Mouse (Mus musculus) limb, embryonic 13.5 days (tissue): ENCODE data around the gene Gm20422. TPM values are rescaled to one million over a fixed set of nuclear protein-coding genes. Genes with fewer than 3 reads are reported as not detected.

Experiments used
- ATAC-seq: fragments of 200-750 bp; cut with Nextera tagmentation; 2 replicates; pipeline ENCODE4 v1.8.0; 2017; ENCODE audit warnings: low read depth, moderate number of reproducible peaks, moderate TSS enrichment; ENCODE audit not compliant: low FRiP score
- H3K27ac ChIP-seq: fragments of 300-500 bp; sonication (generic); 2 replicates; pipeline ENCODE4 v1.5.1; 2015; ENCODE audit warnings: inconsistent platforms, mild to moderate bottlenecking, moderate library complexity
- H3K27me3 ChIP-seq: fragments of 300-500 bp; sonication (generic); 2 replicates; pipeline ENCODE4 v1.6.1; 2015; ENCODE audit warnings: mild to moderate bottlenecking, inconsistent platforms
- H3K36me3 ChIP-seq: fragments of 300-500 bp; sonication (generic); 2 replicates; pipeline ENCODE4 v1.6.1; 2015; ENCODE audit warnings: inconsistent platforms, mild to moderate bottlenecking, moderate library complexity
- H3K4me1 ChIP-seq: fragments of 300-500 bp; sonication (generic); 2 replicates; pipeline ENCODE4 v1.6.1; 2015; ENCODE audit warnings: inconsistent platforms
- H3K4me2 ChIP-seq: fragments of 300-500 bp; sonication (generic); replicated peaks from 2 replicates; pipeline ENCODE4 v1.6.1; 2015; ENCODE audit warnings: inconsistent platforms, mild to moderate bottlenecking, moderate library complexity
- H3K4me3 ChIP-seq: fragments of 300-500 bp; sonication (generic); 2 replicates; pipeline ENCODE4 v1.5.1; 2015; ENCODE audit warnings: moderate library complexity, mild to moderate bottlenecking, inconsistent platforms
- H3K9ac ChIP-seq: fragments of 300-500 bp; sonication (generic); 2 replicates; pipeline ENCODE4 v1.6.1; 2015; ENCODE audit warnings: mild to moderate bottlenecking, inconsistent platforms
- H3K9me3 ChIP-seq: fragments of 300-500 bp; sonication (generic); 2 replicates; pipeline ENCODE4 v1.6.1; 2016; ENCODE audit warnings: inconsistent platforms
- WGBS: fragments of 180-500 bp; shearing (Covaris S2); methylation state at CpG from one replicate; pipeline ENCODE4 v1.1.7; 2015; 5-methylcytosine and 5-hydroxymethylcytosine counted together
- polyA plus RNA-seq: library from polyadenylated mRNA; unstranded; fragments of >200 nt; fragmentation: Nextera tagmentation; extraction: Ambion mirVana; gene quantifications from 2 replicates; pipeline ENCODE4 v1.2.1, GENCODE M21; 2015

Gm20422 gene
- 0.19 TPM in 1 of 2 replicates, not detected in the other for polyA plus RNA-seq

- H3K9me3 ChIP-seq = no peaks in the 10 kb centered on the region
- peaks cover 32% of the 10 kb centered on the region for H3K4me1 ChIP-seq
- peak within 1 kb of the TSS; percentile 75 for H3K4me2 ChIP-seq
- peak; percentile 99 for ATAC-seq
- WGBS = 0% methylated on average over 41 of the region's 41 CpGs
- no peaks in the 10 kb centered on the region for H3K27me3 ChIP-seq
- H3K9ac ChIP-seq = peak within 1 kb of the TSS; percentile 92
- peak within 1 kb of the TSS; percentile 99 for H3K27ac ChIP-seq
- H3K36me3 ChIP-seq = peaks cover 4% of the 10 kb centered on the region; the same call in 1 of the 2 replicates
- peak within 1 kb of the TSS; percentile 75 for H3K4me3 ChIP-seq
Measured at GRCm38 (mm10) chr8:69774503-69775148, at the start of gene Gm20422. Gene Gm20422 (minus strand): TSS chr8:69774886.

- peak within 1 kb of the TSS; percentile 71 for H3K4me3 ChIP-seq
- H3K4me2 ChIP-seq = peak within 1 kb of the TSS; percentile 87
- peak within 1 kb of the TSS; percentile 81 for H3K9ac ChIP-seq
- H3K36me3 ChIP-seq = peaks cover 37% of the 10 kb centered on the region
- no peaks in the 10 kb centered on the region for H3K9me3 ChIP-seq
- ATAC-seq = peak; percentile 85
- under 1% methylated on average over 32 of the region's 35 CpGs for WGBS
- H3K27me3 ChIP-seq = no peaks in the 10 kb centered on the region
- H3K27ac ChIP-seq = peak within 1 kb of the TSS; percentile 69
- H3K4me1 ChIP-seq = peaks cover 38% of the 10 kb centered on the region
Measured at GRCm38 (mm10) chr8:69822386-69823191, 47.9 kb upstream of the Gm20422 start, which contains the start of gene Lpar2. Gene Lpar2 (plus strand): TSS chr8:69822429.

- H3K4me2 ChIP-seq = peak overlapping the region; percentile 87
- H3K9me3 ChIP-seq = no peaks in the 10 kb centered on the region
- peaks cover 37% of the 10 kb centered on the region for H3K36me3 ChIP-seq
- peak overlapping the region; percentile 81 for H3K9ac ChIP-seq
- no peaks in the 10 kb centered on the region for H3K27me3 ChIP-seq
- peaks cover 38% of the 10 kb centered on the region for H3K4me1 ChIP-seq
- ATAC-seq = peak; percentile 25
- 0% methylated on average over 9 of the region's 22 CpGs for WGBS
- peak overlapping the region; percentile 71 for H3K4me3 ChIP-seq
- H3K27ac ChIP-seq = peak overlapping the region; percentile 28; the same call in 1 of the 2 replicates
Measured at GRCm38 (mm10) chr8:69821971-69822385, 47.3 kb upstream of the Gm20422 start.

GRCm38 (mm10) chr8:69820466-69820865 lies 45.8 kb upstream of the Gm20422 start:
- no peak overlapping the region for H3K4me2 ChIP-seq
- ATAC-seq = no peak
- H3K9me3 ChIP-seq = no peaks in the 10 kb centered on the region
- peaks cover 38% of the 10 kb centered on the region for H3K36me3 ChIP-seq
- peaks cover 35% of the 10 kb centered on the region for H3K4me1 ChIP-seq
- H3K9ac ChIP-seq = no peak overlapping the region
- no peak overlapping the region for H3K27ac ChIP-seq
- no peak overlapping the region for H3K4me3 ChIP-seq
- WGBS = 84% methylated on average over 9 of the region's 9 CpGs
- H3K27me3 ChIP-seq = no peaks in the 10 kb centered on the region

GRCm38 (mm10) chr8:69815396-69815795 lies 40.7 kb upstream of the Gm20422 start:
- Histone ChIP-seq H3K4me3 (no peak overlapping the region), H3K36me3 (peaks cover 66% of the 10 kb centered on the region), H3K4me1 (no peaks in the 10 kb centered on the region), H3K27me3 (no peaks in the 10 kb centered on the region), H3K27ac (no peak overlapping the region), H3K9ac (no peak overlapping the region), H3K9me3 (no peaks in the 10 kb centered on the region), H3K4me2 (no peak overlapping the region)
- ATAC-seq = no peak
- 92% methylated on average over 4 of the region's 4 CpGs for WGBS

GRCm38 (mm10) chr8:69814881-69815280 lies 40.2 kb upstream of the Gm20422 start:
- Histone ChIP-seq H3K9ac (no peak overlapping the region), H3K36me3 (peaks cover 66% of the 10 kb centered on the region), H3K4me1 (no peaks in the 10 kb centered on the region), H3K4me3 (no peak overlapping the region), H3K27ac (no peak overlapping the region), H3K9me3 (no peaks in the 10 kb centered on the region), H3K4me2 (no peak overlapping the region), H3K27me3 (no peaks in the 10 kb centered on the region)
- 100% methylated on average over 1 of the region's 2 CpGs for WGBS
- no peak for ATAC-seq

- no peaks in the 10 kb centered on the region for H3K9me3 ChIP-seq
- no peak overlapping the region for H3K9ac ChIP-seq
- ATAC-seq = no peak
- no peak overlapping the region for H3K4me3 ChIP-seq
- H3K27me3 ChIP-seq = no peaks in the 10 kb centered on the region
- WGBS = 53% methylated on average over 3 of the region's 3 CpGs
- H3K4me2 ChIP-seq = peak overlapping the region; percentile 93
- H3K36me3 ChIP-seq = peaks cover 70% of the 10 kb centered on the region
- H3K27ac ChIP-seq = no peak overlapping the region
- peaks cover 8% of the 10 kb centered on the region for H3K4me1 ChIP-seq
Measured at GRCm38 (mm10) chr8:69809820-69810219, 35.1 kb upstream of the Gm20422 start.

GRCm38 (mm10) chr8:69808864-69809403 lies 34.2 kb upstream of the Gm20422 start:
- ATAC-seq = peak; percentile 38
- peaks cover 8% of the 10 kb centered on the region for H3K4me1 ChIP-seq

GRCm38 (mm10) chr8:69808094-69808863 lies 33.6 kb upstream of the Gm20422 start, which contains the start of gene Gmip:
Gene Gmip (plus strand): TSS chr8:69808679.
- Histone ChIP-seq H3K9me3 (no peaks in the 10 kb centered on the region), H3K4me1 (peaks cover 8% of the 10 kb centered on the region), H3K4me3 (peak within 1 kb of the TSS; percentile 56), H3K27me3 (no peaks in the 10 kb centered on the region), H3K27ac (no peak within 1 kb of the TSS), H3K9ac (peak within 1 kb of the TSS; percentile 67), H3K36me3 (peaks cover 69% of the 10 kb centered on the region), H3K4me2 (peak within 1 kb of the TSS; percentile 93)
- peak; percentile 26; the same call in 1 of the 2 replicates for ATAC-seq
- WGBS = 4% methylated on average over 28 of the region's 28 CpGs

More at GRCm38 (mm10) chr8:69808864-69809403, 34.2 kb upstream of the Gm20422 start:
- no peaks in the 10 kb centered on the region for H3K27me3 ChIP-seq
- H3K4me3 ChIP-seq = peak overlapping the region; percentile 56
- WGBS = 1% methylated on average over 23 of the region's 23 CpGs
- H3K36me3 ChIP-seq = peaks cover 69% of the 10 kb centered on the region
- peak overlapping the region; percentile 93 for H3K4me2 ChIP-seq
- H3K9me3 ChIP-seq = no peaks in the 10 kb centered on the region
- H3K9ac ChIP-seq = peak overlapping the region; percentile 67
- H3K27ac ChIP-seq = no peak overlapping the region

GRCm38 (mm10) chr8:69807236-69807635 lies 32.5 kb upstream of the Gm20422 start:
- WGBS = 91% methylated on average over 5 of the region's 5 CpGs
- Histone ChIP-seq H3K27me3 (no peaks in the 10 kb centered on the region), H3K9ac (no peak overlapping the region), H3K4me2 (no peak overlapping the region), H3K4me3 (no peak overlapping the region), H3K36me3 (peaks cover 73% of the 10 kb centered on the region), H3K27ac (no peak overlapping the region), H3K4me1 (peaks cover 8% of the 10 kb centered on the region), H3K9me3 (no peaks in the 10 kb centered on the region)
- no peak for ATAC-seq

- H3K9ac ChIP-seq = no peak overlapping the region
- no peak overlapping the region for H3K27ac ChIP-seq
- H3K4me1 ChIP-seq = peaks cover 8% of the 10 kb centered on the region
- WGBS = 93% methylated on average over 9 of the region's 9 CpGs
- H3K9me3 ChIP-seq = no peaks in the 10 kb centered on the region
- H3K4me3 ChIP-seq = no peak overlapping the region
- ATAC-seq = no peak
- H3K4me2 ChIP-seq = no peak overlapping the region
- H3K27me3 ChIP-seq = no peaks in the 10 kb centered on the region
- H3K36me3 ChIP-seq = peaks cover 77% of the 10 kb centered on the region
Measured at GRCm38 (mm10) chr8:69805491-69805890, 30.8 kb upstream of the Gm20422 start.
